Mouse (Mus musculus) neural tube, embryonic 14.5 days (tissue): ENCODE results near the gene Adgrg6. TPM values are rescaled to one million over a fixed set of nuclear protein-coding genes. Genes with fewer than 3 reads are reported as not detected.

ENCODE experiments used
- ATAC-seq: fragments of 200-750 bp; cut with Nextera tagmentation; 2 replicates; pipeline ENCODE4 v1.8.0; 2017; ENCODE audit warnings: low read depth, mild to moderate bottlenecking, moderate TSS enrichment, moderate library complexity
- H3K27ac ChIP-seq: fragments of 300-500 bp; sonication (generic); 2 replicates; pipeline ENCODE4 v1.5.1; 2014; ENCODE audit warnings: low read depth, mild to moderate bottlenecking, control low read depth, low read length, moderate library complexity, mixed read lengths
- H3K27me3 ChIP-seq: fragments of 300-500 bp; sonication (generic); 2 replicates; pipeline ENCODE4 v1.6.1; 2014; ENCODE audit warnings: low read length; ENCODE audit not compliant: control insufficient read depth, insufficient read depth
- H3K36me3 ChIP-seq: fragments of 300-500 bp; sonication (generic); 2 replicates; pipeline ENCODE4 v1.6.1; 2014; ENCODE audit warnings: low read length, mixed read lengths; ENCODE audit not compliant: control insufficient read depth, insufficient read depth
- H3K4me1 ChIP-seq: fragments of 300-500 bp; sonication (generic); 2 replicates; pipeline ENCODE4 v1.6.1; 2014; ENCODE audit warnings: low read length; ENCODE audit not compliant: control insufficient read depth, insufficient read depth
- H3K4me2 ChIP-seq: fragments of 300-500 bp; sonication (generic); 2 replicates; pipeline ENCODE4 v1.6.1; 2014; ENCODE audit warnings: mild to moderate bottlenecking, low read depth, low read length, control low read depth
- H3K4me3 ChIP-seq: fragments of 300-500 bp; sonication (generic); 2 replicates; pipeline ENCODE4 v1.5.1; 2014; ENCODE audit warnings: low read depth, low read length, control low read depth, mixed read lengths
- H3K9ac ChIP-seq: fragments of 300-500 bp; sonication (generic); replicated peaks from 2 replicates; pipeline ENCODE4 v1.6.1; 2014; ENCODE audit warnings: low read depth, mild to moderate bottlenecking, control low read depth, low read length, mixed read lengths
- H3K9me3 ChIP-seq: fragments of 300-500 bp; sonication (generic); 2 replicates; pipeline ENCODE4 v1.6.1; 2016; ENCODE audit warnings: low read length; ENCODE audit not compliant: control insufficient read depth
- WGBS: fragments of 180-500 bp; shearing (Covaris S2); extraction: QIAGEN DNeasy Blood & Tissue Kit; methylation state at CpG from one replicate; pipeline ENCODE4 v1.1.7; 2014; 5-methylcytosine and 5-hydroxymethylcytosine counted together
- polyA plus RNA-seq: library from polyadenylated mRNA; unstranded; fragments of >200 nt; fragmentation: Nextera tagmentation; extraction: Ambion mirVana; gene quantifications from 2 replicates; pipeline ENCODE4 v1.2.1, GENCODE M21; 2014

The Adgrg6 gene
- polyA plus RNA-seq = 1.2 and 5.0 TPM in 2 replicates

DNA sequence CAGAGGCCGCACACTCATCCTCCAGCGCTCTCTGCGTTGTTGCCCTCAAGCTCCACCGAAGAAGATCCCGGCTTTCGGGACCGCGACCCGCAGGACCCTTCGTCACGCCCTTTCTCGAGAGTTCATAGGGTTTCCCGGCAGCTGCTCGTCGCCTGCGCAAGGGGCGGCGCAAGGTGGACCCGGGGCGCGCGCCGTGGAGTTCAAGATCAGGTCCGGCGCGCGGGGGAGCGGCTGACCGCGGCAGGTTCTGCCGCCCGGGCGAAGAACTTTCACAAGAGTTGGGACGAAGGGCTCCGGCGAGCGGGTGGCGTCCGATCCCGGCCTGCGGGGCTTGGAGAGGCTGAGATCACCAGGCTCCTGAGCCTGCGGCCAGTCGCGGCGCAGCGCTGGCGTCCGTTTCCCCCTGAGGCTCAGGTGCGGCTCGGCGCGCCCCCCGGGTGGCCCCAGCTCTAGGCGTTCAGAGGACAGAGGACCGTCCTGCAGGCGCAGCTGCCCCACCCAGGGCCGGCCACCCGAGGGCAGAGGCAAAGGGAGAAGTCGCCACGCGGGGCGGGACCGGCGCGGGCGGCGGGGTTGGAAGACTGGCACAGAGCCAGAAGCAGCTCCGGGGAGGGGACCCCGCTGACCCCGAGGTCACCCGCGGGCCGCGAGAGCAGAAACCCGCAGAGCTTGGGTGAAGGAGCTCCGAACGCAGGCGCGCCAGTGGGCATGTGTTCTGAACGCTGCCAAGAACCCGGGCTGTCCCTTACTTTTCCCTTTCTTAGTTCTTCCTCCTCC is at the start of gene Adgrg6:
Gene Adgrg6 (minus strand): TSS at position 719 of the 777 bp plus-strand sequence.
- Histone ChIP-seq H3K4me3 (peak within 1 kb of the TSS; percentile 76), H3K36me3 (no peaks in the 10 kb centered on the region), H3K9me3 (no peaks in the 10 kb centered on the region), H3K27ac (no peak within 1 kb of the TSS), H3K4me1 (no peaks in the 10 kb centered on the region), H3K4me2 (peak within 1 kb of the TSS; percentile 100), H3K9ac (peak within 1 kb of the TSS; percentile 57), H3K27me3 (no peaks in the 10 kb centered on the region)
- peak; percentile 82 for ATAC-seq
- WGBS = under 1% methylated on average over 81 of the region's 81 CpGs

DNA sequence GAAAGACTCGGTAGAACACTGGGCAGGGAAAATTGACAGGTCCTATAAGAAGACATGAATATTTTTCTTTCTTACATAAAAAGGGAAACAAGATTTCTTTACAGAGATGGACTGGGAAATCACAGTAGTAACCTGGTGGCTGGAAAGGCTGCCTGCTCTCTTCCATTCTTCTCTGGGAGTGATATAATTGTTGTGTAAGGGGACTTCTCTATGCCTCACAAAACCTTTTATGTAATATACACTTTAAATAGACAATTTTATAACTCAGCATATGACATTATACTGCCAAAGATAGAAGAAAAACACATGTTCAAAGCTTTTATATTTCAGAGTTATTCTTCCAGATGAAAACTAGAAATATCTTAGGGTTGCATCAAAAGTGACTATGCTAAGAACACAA is 46.8 kb upstream of the Adgrg6 start:
- H3K9me3 ChIP-seq = no peaks in the 10 kb centered on the region
- no peak for ATAC-seq
- H3K4me3 ChIP-seq = no peak overlapping the region

DNA sequence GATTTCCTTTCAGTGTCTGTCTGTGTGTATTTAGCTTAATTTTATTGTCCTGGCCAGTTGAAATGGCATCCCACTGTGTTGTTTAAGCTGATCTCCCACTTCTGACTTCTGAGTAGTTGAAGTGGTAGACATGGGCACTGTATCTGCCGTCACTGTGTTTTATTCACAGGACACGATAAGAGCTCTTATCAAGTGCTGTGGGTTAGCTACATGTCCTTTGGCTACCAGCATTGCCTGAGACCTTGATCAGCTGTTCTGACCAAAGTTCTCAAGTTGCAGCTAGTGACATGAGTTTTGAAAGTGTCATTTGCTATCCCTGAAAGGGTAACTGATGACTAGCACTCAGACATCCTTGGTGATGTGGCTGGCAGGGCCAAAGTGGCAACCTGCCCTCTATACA is 45.4 kb upstream of the Adgrg6 start:
- H3K4me2 ChIP-seq = no peak overlapping the region

More for the DNA sequence above, 46.8 kb upstream of the Adgrg6 start:
- no peak overlapping the region for H3K9ac ChIP-seq
- WGBS = 94% methylated on average over 1 of the region's 1 CpGs
- no peaks in the 10 kb centered on the region for H3K36me3 ChIP-seq
- H3K4me1 ChIP-seq = no peaks in the 10 kb centered on the region
- no peaks in the 10 kb centered on the region for H3K27me3 ChIP-seq
- H3K4me2 ChIP-seq = no peak overlapping the region
- H3K27ac ChIP-seq = no peak overlapping the region

DNA sequence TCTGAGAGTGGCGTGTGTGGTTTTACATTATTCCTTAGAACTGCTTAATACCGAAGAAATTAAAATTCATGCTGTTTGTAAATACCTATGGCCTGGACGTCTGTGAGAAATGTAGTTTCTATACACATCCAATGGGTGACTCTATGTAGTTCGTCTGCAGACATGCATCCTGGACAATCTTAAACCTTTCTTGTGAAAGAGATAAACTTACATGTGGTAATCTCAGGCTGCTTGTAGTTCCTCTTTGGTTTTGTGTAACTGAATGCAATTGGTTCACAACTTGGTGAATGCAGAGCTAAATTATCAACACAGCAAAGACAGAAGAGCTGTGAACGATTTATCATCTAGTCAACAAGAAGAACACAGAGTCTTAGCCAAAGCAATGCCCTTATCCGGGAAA is 44.2 kb upstream of the Adgrg6 start:
- Histone ChIP-seq H3K27ac (no peak overlapping the region), H3K4me1 (no peaks in the 10 kb centered on the region), H3K4me3 (no peak overlapping the region), H3K4me2 (no peak overlapping the region), H3K27me3 (no peaks in the 10 kb centered on the region), H3K36me3 (no peaks in the 10 kb centered on the region), H3K9me3 (no peaks in the 10 kb centered on the region), H3K9ac (no peak overlapping the region)
- 93% methylated on average over 6 of the region's 6 CpGs for WGBS
- no peak for ATAC-seq

More for the DNA sequence above, 45.4 kb upstream of the Adgrg6 start:
- Histone ChIP-seq H3K4me3 (no peak overlapping the region), H3K4me1 (no peaks in the 10 kb centered on the region), H3K36me3 (no peaks in the 10 kb centered on the region), H3K27ac (no peak overlapping the region), H3K9ac (no peak overlapping the region), H3K9me3 (no peaks in the 10 kb centered on the region), H3K27me3 (no peaks in the 10 kb centered on the region)
- no peak for ATAC-seq
- 94% methylated on average over 2 of the region's 2 CpGs for WGBS

DNA sequence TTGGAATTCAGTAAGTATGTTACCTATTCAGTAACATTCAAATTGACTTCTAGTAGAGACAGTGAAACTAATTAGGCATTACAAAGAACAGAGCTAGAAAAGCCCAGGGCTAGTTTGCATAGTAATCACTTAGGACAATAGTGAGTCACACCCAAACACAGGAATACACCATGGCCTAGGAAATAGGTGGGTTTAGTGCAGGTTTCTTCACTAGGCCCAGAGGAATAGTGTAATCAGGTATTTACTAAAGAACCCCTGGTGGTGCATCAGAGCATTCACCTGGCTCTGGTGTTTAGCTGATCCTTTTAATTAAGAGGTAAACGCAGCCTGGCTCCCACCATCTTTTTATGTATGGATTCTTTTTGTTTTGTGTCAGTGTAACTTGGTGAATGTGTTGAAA is 38.0 kb upstream of the Adgrg6 start:
- WGBS = 89% methylated on average over 1 of the region's 1 CpGs
- H3K4me1 ChIP-seq = no peaks in the 10 kb centered on the region

DNA sequence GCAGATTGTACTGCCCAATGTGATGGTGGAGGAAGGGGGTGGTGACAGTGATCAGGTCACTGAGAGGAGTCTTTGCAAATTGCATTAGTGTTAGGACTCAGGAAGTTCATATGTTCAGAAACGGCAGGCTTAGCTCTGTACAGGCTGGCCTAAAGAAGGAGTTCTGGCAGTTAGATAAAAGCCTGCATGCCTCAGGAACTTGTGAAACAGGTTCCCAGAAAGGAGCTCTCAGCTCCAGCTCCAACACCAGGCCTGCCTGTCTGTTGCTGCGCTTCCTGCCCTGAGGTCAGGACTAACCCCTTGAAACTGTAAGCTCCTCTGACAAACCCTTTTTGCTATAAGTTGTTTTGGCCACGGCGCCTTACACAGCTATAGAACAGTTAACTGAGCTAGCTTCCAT is 28.8 kb upstream of the Adgrg6 start:
- ATAC-seq = no peak
- 82% methylated on average over 4 of the region's 4 CpGs for WGBS
- H3K4me1 ChIP-seq = no peaks in the 10 kb centered on the region
- H3K27ac ChIP-seq = no peak overlapping the region
- H3K4me3 ChIP-seq = no peak overlapping the region
- H3K27me3 ChIP-seq = no peaks in the 10 kb centered on the region
- H3K36me3 ChIP-seq = no peaks in the 10 kb centered on the region
- H3K4me2 ChIP-seq = no peak overlapping the region
- H3K9ac ChIP-seq = no peak overlapping the region
- H3K9me3 ChIP-seq = no peaks in the 10 kb centered on the region

More for the DNA sequence above, 38.0 kb upstream of the Adgrg6 start:
- no peak for ATAC-seq
- Histone ChIP-seq H3K9ac (no peak overlapping the region), H3K27ac (no peak overlapping the region), H3K36me3 (no peaks in the 10 kb centered on the region), H3K9me3 (no peaks in the 10 kb centered on the region), H3K27me3 (no peaks in the 10 kb centered on the region), H3K4me2 (no peak overlapping the region), H3K4me3 (no peak overlapping the region)

DNA sequence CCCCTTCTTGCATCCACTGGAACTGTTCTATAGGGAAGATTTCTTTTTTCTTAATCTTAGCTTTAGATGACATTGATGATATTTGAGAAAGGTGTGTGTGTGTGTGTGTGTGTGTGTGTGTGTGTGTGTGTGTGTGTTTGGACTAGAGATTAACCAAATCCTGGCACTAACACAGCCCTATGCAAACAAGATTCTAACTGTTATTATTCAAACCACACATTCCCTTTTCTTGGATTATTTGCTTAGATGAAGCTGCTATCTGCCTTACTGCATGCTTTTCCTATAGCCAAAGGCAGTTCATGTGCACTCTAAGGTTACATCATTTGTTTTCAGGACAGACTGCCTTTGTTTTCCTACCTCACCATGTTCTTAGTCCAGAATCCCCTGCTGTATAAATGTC is 25.7 kb upstream of the Adgrg6 start:
- Histone ChIP-seq H3K27me3 (no peaks in the 10 kb centered on the region), H3K9me3 (no peaks in the 10 kb centered on the region), H3K4me3 (no peak overlapping the region), H3K36me3 (no peaks in the 10 kb centered on the region), H3K4me1 (no peaks in the 10 kb centered on the region), H3K4me2 (no peak overlapping the region), H3K27ac (no peak overlapping the region), H3K9ac (no peak overlapping the region)
- no peak for ATAC-seq

DNA sequence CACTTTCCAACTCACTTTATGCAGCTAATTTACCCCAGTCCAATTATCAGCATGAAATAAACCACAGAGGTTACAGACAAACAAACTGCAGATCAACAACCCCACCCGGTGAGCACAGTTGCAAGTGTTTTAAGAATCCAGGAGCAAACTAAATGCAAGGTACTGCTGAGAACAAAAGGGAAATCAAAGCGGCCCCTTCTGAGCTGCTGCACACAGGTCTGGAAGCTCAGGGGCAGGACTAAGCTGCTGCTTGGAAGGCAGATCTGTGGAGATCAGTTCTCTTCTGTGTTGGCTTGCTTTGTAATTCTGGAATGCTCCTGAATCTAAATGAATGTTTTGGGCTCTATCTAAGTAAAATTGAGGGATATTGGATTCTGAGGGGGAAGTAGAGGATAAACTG is 25.2 kb upstream of the Adgrg6 start:
- WGBS = 13% methylated on average over 2 of the region's 2 CpGs
- no peak for ATAC-seq
- Histone ChIP-seq H3K9ac (no peak overlapping the region), H3K4me1 (no peaks in the 10 kb centered on the region), H3K36me3 (no peaks in the 10 kb centered on the region), H3K9me3 (no peaks in the 10 kb centered on the region), H3K4me2 (no peak overlapping the region), H3K27ac (no peak overlapping the region), H3K4me3 (no peak overlapping the region), H3K27me3 (no peaks in the 10 kb centered on the region)

DNA sequence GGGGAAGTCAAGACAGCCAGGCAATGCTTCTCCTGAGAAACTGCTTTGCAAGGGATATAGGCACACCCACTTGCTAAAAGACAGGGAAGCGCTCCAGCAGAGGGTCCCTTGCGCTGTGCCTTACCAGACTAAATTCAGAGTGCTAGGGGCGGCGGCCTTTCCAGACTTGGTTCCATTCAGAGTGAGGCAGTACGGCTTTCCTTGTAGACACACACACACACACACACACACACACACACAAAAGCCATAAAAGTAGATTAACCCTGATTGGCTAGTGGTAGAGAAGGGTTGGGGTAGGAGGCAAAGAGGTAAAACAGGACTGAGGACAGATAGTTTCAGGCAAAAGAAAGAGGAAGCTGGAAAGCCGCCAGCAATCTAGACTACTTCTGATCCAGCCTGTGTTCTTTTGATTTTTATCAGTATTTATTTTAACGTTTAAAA is 672 bp upstream of the Adgrg6 start:
- ATAC-seq = peak; percentile 39; the same call in 1 of the 2 replicates
- Histone ChIP-seq H3K4me3 (no peak overlapping the region; the same call in 1 of the 2 replicates), H3K27me3 (no peaks in the 10 kb centered on the region), H3K27ac (no peak overlapping the region), H3K4me1 (no peaks in the 10 kb centered on the region), H3K9ac (no peak overlapping the region), H3K9me3 (no peaks in the 10 kb centered on the region), H3K4me2 (no peak overlapping the region), H3K36me3 (no peaks in the 10 kb centered on the region)
- 26% methylated on average over 7 of the region's 7 CpGs for WGBS
